Mouse (Mus musculus): ENCODE measurements at regions not wholly inside any gene's neighbourhood (a gene's known extent, or its start where the extent isn't known, plus 50 kb on each side); places are given as distances from the start of the nearest gene placed in this dataset.
A peak's percentile ranks its signal among the peaks of the same experiment; 100 is the strongest.

- Histone ChIP-seq H3K27me3 (ENCODE audit: low read depth, poor library complexity, severe bottlenecking) (no peaks in the 10 kb centered on the region), H3K27ac (peak overlapping the region; percentile 19; the same call in 1 of the 2 replicates), H3K4me1 (peaks cover 37% of the 10 kb centered on the region), H3K9me3 (replicated peaks) (no peaks in the 10 kb centered on the region), H3K36me3 (no peaks in the 10 kb centered on the region), H3K4me3 (no peak overlapping the region)
- 73% methylated on average over 11 of the region's 11 CpGs for WGBS
- DNase-seq (ENCODE audit: low spot score), result no peak
Observed at GRCm38 (mm10) chr6:143614431-143614987, 447.5 kb downstream of the Etnk1 start.

DNA sequence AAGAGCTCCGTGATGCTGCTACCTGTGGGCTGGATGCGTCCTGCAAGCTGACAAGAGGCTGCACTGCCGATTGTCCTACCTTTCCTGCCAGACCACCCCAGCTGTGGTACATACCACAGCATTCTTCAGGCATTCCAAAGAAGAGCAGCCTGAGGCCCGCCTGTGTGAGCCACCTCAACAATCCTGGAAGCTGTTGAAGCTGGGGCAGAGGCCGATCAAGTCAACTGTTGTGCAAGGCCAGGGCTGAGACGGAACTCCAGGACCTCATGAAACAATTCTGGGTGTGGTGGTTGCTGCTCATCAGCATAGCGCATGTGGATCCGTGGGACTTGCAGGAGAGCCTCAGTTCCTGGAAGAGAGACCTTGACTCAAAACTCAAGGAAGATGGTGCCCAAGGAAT lies 448.3 kb downstream of the Etnk1 start:
- H3K27ac ChIP-seq, result peak overlapping the region; percentile 19; the same call in 1 of the 2 replicates

GRCm38 (mm10) chr6:143616386-143616785 lies 449.4 kb downstream of the Etnk1 start:
- Histone ChIP-seq H3K9me3 (replicated peaks) (no peaks in the 10 kb centered on the region), H3K27ac (no peak overlapping the region), H3K4me3 (no peak overlapping the region), H3K36me3 (no peaks in the 10 kb centered on the region), H3K27me3 (ENCODE audit: low read depth, poor library complexity, severe bottlenecking) (no peaks in the 10 kb centered on the region), H3K4me1 (peaks cover 43% of the 10 kb centered on the region)
- no peak for DNase-seq (ENCODE audit: low spot score)
- 90% methylated on average over 4 of the region's 4 CpGs for WGBS

More for the DNA sequence above, 448.3 kb downstream of the Etnk1 start:
- 82% methylated on average over 8 of the region's 8 CpGs for WGBS
- Histone ChIP-seq H3K4me3 (no peak overlapping the region), H3K27me3 (ENCODE audit: low read depth, poor library complexity, severe bottlenecking) (no peaks in the 10 kb centered on the region), H3K9me3 (replicated peaks) (no peaks in the 10 kb centered on the region), H3K36me3 (no peaks in the 10 kb centered on the region), H3K4me1 (peaks cover 37% of the 10 kb centered on the region)
- DNase-seq (ENCODE audit: low spot score), result no peak

- H3K36me3 ChIP-seq, result no peaks in the 10 kb centered on the region
- peak overlapping the region; percentile 64 for H3K27ac ChIP-seq
- WGBS, result 62% methylated on average over 10 of the region's 10 CpGs
- H3K4me1 ChIP-seq, result peaks cover 38% of the 10 kb centered on the region
- no peak overlapping the region for H3K4me3 ChIP-seq
- DNase-seq (ENCODE audit: low spot score), result no peak
- no peaks in the 10 kb centered on the region for H3K27me3 ChIP-seq (ENCODE audit: low read depth, poor library complexity, severe bottlenecking)
- H3K9me3 ChIP-seq (replicated peaks), result no peaks in the 10 kb centered on the region
Observed at GRCm38 (mm10) chr6:143618558-143618957, 451.5 kb downstream of the Etnk1 start.

DNA sequence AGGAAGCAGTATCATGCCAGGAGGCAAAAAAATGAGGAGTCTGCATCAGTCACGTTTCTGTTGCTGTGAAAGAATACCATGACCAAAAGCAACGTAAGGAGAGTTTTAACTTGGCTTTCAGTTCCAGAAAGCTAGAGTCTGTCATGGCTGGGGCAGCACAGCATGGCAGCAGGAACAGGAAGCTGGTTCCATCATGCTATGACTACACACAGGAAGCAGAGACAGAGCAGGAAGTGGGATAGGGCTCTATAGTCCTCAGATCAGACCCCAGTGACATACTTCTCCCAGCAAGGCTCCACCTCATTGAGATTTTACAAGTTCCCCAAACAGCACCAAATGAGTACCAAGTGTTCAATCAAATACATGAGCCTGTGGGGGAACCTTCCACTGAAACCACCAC lies 453.6 kb downstream of the Etnk1 start:
- WGBS, result 80% methylated on average over 2 of the region's 2 CpGs
- H3K4me1 ChIP-seq, result peaks cover 23% of the 10 kb centered on the region
- no peak overlapping the region for H3K4me3 ChIP-seq
- H3K27ac ChIP-seq, result no peak overlapping the region
- no peak for DNase-seq (ENCODE audit: low spot score)
- no peaks in the 10 kb centered on the region for H3K9me3 ChIP-seq (replicated peaks)
- H3K36me3 ChIP-seq, result no peaks in the 10 kb centered on the region
- H3K27me3 ChIP-seq (ENCODE audit: low read depth, poor library complexity, severe bottlenecking), result no peaks in the 10 kb centered on the region

DNA sequence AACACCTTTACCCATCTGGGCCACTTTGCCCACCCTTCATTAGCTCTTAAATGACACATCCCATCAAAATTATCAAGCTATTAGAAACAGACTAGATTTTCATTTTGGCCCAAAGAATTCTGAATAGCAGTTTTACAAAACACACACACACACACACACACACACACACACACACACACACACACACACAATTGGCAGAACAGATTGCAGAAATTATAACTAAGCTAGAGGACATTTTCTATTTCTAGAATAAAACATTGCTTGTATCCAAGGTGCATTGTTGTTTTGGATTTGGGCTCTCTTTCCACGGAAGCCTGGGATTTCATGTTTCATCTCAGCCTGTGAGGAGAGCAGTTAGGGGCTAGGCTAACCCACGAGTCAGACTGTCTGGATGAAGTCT lies 455.1 kb downstream of the Etnk1 start:
- H3K36me3 ChIP-seq, result no peaks in the 10 kb centered on the region
- H3K4me1 ChIP-seq, result peaks cover 23% of the 10 kb centered on the region
- H3K4me3 ChIP-seq, result no peak overlapping the region
- no peak overlapping the region for H3K27ac ChIP-seq
- no peaks in the 10 kb centered on the region for H3K27me3 ChIP-seq (ENCODE audit: low read depth, poor library complexity, severe bottlenecking)
- H3K9me3 ChIP-seq (replicated peaks), result no peaks in the 10 kb centered on the region
- DNase-seq (ENCODE audit: low spot score), result no peak
- whole genome bisulfite sequencing, result 82% methylated on average over 2 of the region's 2 CpGs

DNA sequence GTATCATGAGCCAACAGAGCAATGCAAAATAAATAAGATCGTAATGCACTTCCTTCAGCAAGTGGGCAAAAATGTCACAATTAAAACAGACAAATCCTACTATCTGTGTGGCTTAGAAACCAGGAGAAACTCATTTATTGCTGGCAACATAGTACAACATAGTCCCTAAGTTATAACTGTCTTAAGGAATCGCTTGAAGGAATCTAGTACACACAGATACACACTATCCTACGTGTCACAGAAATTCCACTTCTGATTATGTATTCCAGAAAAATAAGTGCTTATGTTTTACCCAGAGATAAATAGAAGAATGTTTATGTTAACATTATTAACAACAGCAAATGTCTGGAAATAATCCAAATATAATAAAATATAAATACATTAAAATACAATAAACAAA lies 457.9 kb downstream of the Etnk1 start:
- H3K9me3 ChIP-seq (replicated peaks), result no peaks in the 10 kb centered on the region
- H3K4me3 ChIP-seq, result no peak overlapping the region
- no peak for DNase-seq (ENCODE audit: low spot score)
- H3K4me1 ChIP-seq, result peaks cover 5% of the 10 kb centered on the region
- no peaks in the 10 kb centered on the region for H3K27me3 ChIP-seq (ENCODE audit: low read depth, poor library complexity, severe bottlenecking)
- no peaks in the 10 kb centered on the region for H3K36me3 ChIP-seq
- WGBS, result 92% methylated on average over 3 of the region's 3 CpGs
- no peak overlapping the region for H3K27ac ChIP-seq

DNA sequence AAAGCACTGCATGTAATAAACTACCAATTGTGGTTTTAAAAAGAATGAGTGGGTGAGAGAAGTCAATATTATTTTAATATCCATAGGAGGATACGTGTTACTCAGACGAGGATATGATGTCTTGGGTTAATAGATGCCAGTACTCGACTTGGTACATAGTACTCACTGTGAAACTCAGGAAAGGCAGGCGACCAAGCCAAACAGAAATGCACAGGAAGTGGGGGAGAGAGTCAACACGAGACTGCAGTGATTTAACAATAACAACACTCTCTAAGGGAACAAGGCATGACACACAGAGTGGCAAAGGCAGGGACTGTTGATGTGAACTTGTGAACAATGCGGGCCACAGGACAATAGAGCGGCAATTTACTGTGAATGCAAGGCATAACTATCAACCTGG lies 464.6 kb downstream of the Etnk1 start:
- Histone ChIP-seq H3K36me3 (no peaks in the 10 kb centered on the region), H3K27ac (no peak overlapping the region), H3K27me3 (ENCODE audit: low read depth, poor library complexity, severe bottlenecking) (no peaks in the 10 kb centered on the region), H3K9me3 (replicated peaks) (no peaks in the 10 kb centered on the region), H3K4me1 (no peaks in the 10 kb centered on the region), H3K4me3 (no peak overlapping the region)
- no peak for DNase-seq (ENCODE audit: low spot score)
- 80% methylated on average over 7 of the region's 7 CpGs for WGBS

- Histone ChIP-seq H3K4me3 (no peak overlapping the region), H3K27ac (no peak overlapping the region), H3K4me1 (no peaks in the 10 kb centered on the region), H3K36me3 (no peaks in the 10 kb centered on the region), H3K9me3 (replicated peaks) (no peaks in the 10 kb centered on the region), H3K27me3 (ENCODE audit: low read depth, poor library complexity, severe bottlenecking) (no peaks in the 10 kb centered on the region)
- no peak for DNase-seq (ENCODE audit: low spot score)
- 82% methylated on average over 6 of the region's 6 CpGs for WGBS
Observed at GRCm38 (mm10) chr6:143633710-143634109, 466.7 kb downstream of the Etnk1 start.

- H3K4me1 ChIP-seq, result no peaks in the 10 kb centered on the region
- no peak overlapping the region for H3K27ac ChIP-seq
- no peaks in the 10 kb centered on the region for H3K27me3 ChIP-seq (ENCODE audit: low read depth, poor library complexity, severe bottlenecking)
- H3K4me3 ChIP-seq, result no peak overlapping the region
- no peaks in the 10 kb centered on the region for H3K9me3 ChIP-seq (replicated peaks)
- no peak for DNase-seq (ENCODE audit: low spot score)
- 91% methylated on average over 10 of the region's 10 CpGs for WGBS
- no peaks in the 10 kb centered on the region for H3K36me3 ChIP-seq
Observed at GRCm38 (mm10) chr6:143634334-143634733, 467.3 kb downstream of the Etnk1 start.

GRCm38 (mm10) chr6:143635043-143635442 lies 468.0 kb downstream of the Etnk1 start:
- Histone ChIP-seq H3K36me3 (no peaks in the 10 kb centered on the region), H3K27me3 (ENCODE audit: low read depth, poor library complexity, severe bottlenecking) (no peaks in the 10 kb centered on the region), H3K4me1 (no peaks in the 10 kb centered on the region), H3K9me3 (replicated peaks) (no peaks in the 10 kb centered on the region), H3K27ac (no peak overlapping the region), H3K4me3 (no peak overlapping the region)
- DNase-seq (ENCODE audit: low spot score), result no peak
- WGBS, result 94% methylated on average over 2 of the region's 2 CpGs

- no peaks in the 10 kb centered on the region for H3K9me3 ChIP-seq (replicated peaks)
- no peak for DNase-seq (ENCODE audit: low spot score)
- H3K27me3 ChIP-seq (ENCODE audit: low read depth, poor library complexity, severe bottlenecking), result no peaks in the 10 kb centered on the region
- no peaks in the 10 kb centered on the region for H3K4me1 ChIP-seq
- no peak overlapping the region for H3K4me3 ChIP-seq
- H3K36me3 ChIP-seq, result no peaks in the 10 kb centered on the region
- WGBS, result 85% methylated on average over 5 of the region's 5 CpGs
- H3K27ac ChIP-seq, result no peak overlapping the region
Observed at GRCm38 (mm10) chr6:143640652-143641051, 473.6 kb downstream of the Etnk1 start.

- no peaks in the 10 kb centered on the region for H3K36me3 ChIP-seq
- H3K27ac ChIP-seq, result no peak overlapping the region
- WGBS, result 90% methylated on average over 3 of the region's 3 CpGs
- DNase-seq (ENCODE audit: low spot score), result no peak
- no peaks in the 10 kb centered on the region for H3K9me3 ChIP-seq (replicated peaks)
- no peaks in the 10 kb centered on the region for H3K27me3 ChIP-seq (ENCODE audit: low read depth, poor library complexity, severe bottlenecking)
- no peaks in the 10 kb centered on the region for H3K4me1 ChIP-seq
- no peak overlapping the region for H3K4me3 ChIP-seq
Observed at GRCm38 (mm10) chr6:143642052-143642451, 475.0 kb downstream of the Etnk1 start.

DNA sequence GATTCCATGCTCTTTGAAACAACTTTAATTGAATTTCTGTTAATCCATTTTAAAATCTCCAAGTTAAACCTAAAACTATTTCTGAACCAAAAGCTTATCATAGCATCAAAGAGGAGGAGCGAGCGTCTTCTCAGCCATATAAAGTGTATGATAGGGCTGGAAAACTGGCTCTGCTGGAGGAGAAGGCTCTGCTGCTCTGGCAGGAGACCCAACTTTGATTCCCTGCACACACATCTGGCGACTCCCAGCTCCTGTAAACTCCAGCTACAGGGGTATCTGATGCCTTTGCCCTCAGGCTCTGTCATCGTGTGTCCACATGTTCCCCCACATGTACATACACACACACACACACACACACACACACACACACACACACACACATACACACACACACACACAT lies 479.0 kb downstream of the Etnk1 start:
- Histone ChIP-seq H3K27me3 (ENCODE audit: low read depth, poor library complexity, severe bottlenecking) (no peaks in the 10 kb centered on the region), H3K4me1 (no peaks in the 10 kb centered on the region), H3K9me3 (replicated peaks) (no peaks in the 10 kb centered on the region), H3K36me3 (no peaks in the 10 kb centered on the region), H3K4me3 (no peak overlapping the region), H3K27ac (no peak overlapping the region)
- DNase-seq (ENCODE audit: low spot score), result no peak
- WGBS, result 84% methylated on average over 4 of the region's 4 CpGs
